Mouse (Mus musculus): ENCODE data around the gene Por.

DNA sequence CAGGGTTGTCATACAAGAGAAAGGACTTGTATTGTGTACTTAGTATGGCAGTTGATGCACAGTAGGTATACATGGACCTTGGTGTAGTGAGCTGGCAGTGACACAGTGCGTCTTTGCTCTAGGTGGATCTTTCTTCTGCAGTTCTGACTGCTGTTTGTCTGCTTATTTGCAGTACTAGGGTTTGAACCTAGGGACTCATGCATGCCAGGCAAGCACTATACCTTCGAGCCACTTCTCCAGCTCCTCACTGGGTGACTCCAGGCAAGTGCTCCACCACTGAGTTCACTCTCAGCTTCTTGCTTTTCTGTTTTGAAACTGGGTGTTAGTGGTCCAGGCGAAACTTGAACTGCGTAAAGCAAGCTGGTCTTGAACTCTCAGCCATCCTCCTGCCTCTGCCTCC is 31.8 kb downstream of the Por start:
- no peak for TF ChIP-seq UBTF (IDR thresholded peaks at IDR 0.05; ENCODE audit: borderline replicate concordance, insufficient read depth, low read depth, low read length)
- TF ChIP-seq NRF1 (IDR thresholded peaks at IDR 0.05; ENCODE audit: insufficient read depth, low read depth, low read length, poor library complexity, severe bottlenecking) = no peak
- no peak for TF ChIP-seq NELFE (IDR thresholded peaks at IDR 0.05; ENCODE audit: low read depth, low read length)
- TF ChIP-seq EP300 (IDR thresholded peaks at IDR 0.05; ENCODE audit: low read depth in 1 of 2, low read length in 2 of 2) = no peak
- no peak for TF ChIP-seq CTCF (IDR thresholded peaks at IDR 0.05 in 2 of 3, conservative IDR thresholded peaks at IDR 0.05 in 1 of 3; ENCODE audit: control insufficient read depth in 1 of 3, insufficient read depth in 1 of 3, low read depth in 2 of 3, low read length in 3 of 3, poor library complexity in 1 of 3, severe bottlenecking in 1 of 3)
- no peak for TF ChIP-seq MAX (IDR thresholded peaks at IDR 0.05; ENCODE audit: low read length)
- TF ChIP-seq ELF1 (IDR thresholded peaks at IDR 0.05; ENCODE audit: low read depth, low read length) = no peak
